Mouse (Mus musculus) layer of hippocampus, postnatal 14 days (tissue): ENCODE measurements around the gene Trio. TPM values are rescaled to one million over a fixed set of nuclear protein-coding genes. Genes with fewer than 3 reads are reported as not detected.

Experiments
- DNase-seq, 2 experiments: peaks; one replicate each; pipeline ENCODE4 v3.0.0; 2021 to 2022; ENCODE audit warnings: low spot score in 2 of 2, mixed read lengths in 1 of 2
- total RNA-seq, 2 experiments: library from RNA; stranded (reverse); gene quantifications; 2 replicates each; pipeline ENCODE4 v1.2.3; 2021

Trio gene
- total RNA-seq, 2 experiments from 2014 or later: 254 to 260 TPM

DNA sequence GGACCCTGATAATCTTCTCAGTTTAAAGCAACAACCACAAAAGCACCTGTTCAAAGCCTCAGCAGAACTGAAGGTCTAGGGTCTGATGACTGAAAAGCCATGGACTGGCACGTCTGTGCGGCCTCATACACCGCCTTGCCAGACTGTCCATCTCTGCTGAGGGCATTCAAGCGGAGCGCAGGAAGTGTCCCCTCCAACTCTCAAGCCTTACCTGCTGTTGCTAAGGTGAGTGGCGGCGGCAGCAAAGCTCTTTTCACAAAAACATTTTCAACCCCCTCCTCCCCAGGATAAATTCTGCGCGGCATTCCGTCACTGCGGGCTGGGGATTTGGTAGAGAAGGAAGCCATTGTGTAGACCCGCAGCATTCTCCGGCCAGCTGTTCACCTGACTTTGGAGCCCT is 30.8 kb downstream of the Trio start:
- no peak for DNase-seq

DNA sequence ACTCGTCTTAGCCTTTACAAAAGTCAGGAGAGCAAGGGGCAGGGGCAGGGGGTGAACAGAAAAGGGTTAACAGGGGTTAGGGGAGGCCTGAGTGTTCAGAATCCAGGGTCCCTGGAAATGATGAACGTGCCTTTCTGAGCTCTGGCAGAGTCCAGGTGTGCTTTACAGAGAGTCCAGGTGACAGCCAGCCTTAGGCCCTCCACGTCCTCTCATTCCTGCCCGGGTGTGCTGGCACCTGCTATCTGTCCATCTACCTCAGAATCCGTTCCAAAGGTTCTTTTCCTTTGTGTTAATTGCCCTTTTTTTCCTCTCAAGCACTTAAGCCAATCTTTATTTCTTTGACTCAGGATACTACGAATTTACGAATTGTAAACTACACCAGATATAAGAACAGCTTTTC is 32.1 kb downstream of the Trio start:
- DNase-seq: no peak

DNA sequence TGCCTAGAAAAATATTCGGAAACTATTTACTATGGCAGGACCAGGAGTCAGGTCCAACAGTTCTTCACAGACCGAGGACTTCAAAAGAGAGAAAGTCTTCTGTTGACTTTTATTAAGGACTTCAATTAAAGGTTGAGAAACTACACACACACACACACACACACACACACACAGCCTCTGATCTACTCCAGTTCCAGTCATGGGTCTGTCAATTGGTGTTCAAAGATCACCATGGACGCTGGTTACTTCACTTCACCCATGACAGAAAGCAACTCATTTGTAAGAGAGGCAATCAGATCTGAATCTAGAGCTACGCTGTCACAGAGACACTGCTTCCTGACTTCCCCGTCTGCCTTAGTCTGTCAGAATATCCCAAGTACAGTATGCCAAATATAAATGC is 33.1 kb downstream of the Trio start:
- DNase-seq: no peak

DNA sequence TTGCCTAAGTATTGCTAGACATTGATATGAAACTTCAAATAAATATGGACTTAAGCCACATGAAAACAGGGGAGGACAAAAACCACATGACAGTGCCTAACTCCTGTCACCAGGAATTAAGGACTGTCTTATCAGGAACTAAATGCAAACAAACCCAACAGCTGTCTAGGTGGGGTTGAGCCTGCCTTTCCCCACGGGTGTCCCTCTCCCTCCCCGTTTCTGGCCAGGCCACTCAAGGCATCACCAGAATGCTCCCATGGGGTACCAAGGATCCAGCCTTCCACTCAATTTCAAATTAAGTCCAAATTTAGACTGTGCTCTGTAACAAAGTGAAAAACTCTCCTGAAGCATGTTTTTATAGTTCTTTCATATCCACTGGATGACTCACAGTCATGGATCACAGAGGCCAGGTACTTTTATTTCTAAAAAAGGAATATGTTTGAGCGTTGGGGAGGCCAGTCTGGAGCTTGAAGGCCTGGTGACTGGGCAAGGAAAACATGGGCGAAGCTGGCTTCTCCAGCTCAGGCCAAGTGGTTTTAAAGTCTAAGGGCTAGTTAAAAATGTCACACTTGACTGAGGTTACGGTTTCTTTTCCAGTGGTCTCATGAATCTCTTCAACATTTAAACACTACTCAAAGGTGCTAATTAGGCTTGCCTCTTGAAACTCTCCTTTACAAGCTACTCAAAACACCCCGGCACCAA is 33.6 kb downstream of the Trio start:
- no peak for DNase-seq

DNA sequence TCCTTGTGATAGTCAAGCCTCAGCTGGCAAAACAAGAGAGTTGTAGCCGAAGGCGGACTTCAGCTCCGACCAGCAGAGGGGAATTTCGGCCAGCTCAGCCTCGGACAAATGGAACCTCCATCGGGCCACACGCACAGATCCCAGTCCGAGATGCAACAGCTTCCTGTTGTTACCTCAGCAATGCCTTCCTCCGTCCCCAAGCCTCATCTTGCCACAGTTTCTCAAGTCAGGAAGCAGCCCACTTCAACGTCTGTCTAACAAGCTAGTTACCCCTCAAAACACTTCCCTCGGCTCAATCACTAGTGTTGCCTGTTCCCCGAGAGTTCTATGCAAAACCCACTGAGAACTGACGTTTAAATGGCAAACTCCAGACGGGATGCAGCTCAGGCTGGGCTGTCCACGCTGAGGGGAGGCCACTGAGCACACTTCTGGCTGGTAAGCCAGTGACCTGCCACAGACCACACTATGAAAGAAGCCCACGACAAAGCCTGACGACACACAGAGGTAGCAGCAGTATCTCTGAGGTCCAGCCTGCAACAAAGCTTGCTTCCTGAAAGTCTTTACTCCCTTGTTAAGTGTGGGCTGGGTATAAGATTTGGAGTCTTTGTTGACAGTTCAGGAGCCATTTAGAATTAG is 34.5 kb downstream of the Trio start:
- DNase-seq: no peak

DNA sequence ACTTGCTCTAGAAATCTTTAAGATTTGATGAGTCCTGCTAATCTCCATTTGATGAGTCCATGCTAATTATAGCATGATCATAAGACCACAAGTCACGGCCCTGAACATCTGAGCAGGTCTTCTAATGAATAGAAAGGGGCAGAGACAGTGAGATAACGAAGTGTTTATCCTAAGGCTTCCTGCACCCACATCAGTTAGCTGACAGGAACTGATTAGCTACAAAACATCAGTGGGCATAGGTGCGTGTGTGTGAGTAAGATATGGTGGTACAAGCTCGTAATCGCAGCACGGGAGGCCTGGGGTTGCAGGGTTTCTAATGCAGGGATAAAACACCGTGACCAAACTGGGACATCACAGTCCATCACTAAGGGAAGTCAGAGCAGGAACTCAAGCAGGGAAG is 37.7 kb downstream of the Trio start:
- DNase-seq: no peak

DNA sequence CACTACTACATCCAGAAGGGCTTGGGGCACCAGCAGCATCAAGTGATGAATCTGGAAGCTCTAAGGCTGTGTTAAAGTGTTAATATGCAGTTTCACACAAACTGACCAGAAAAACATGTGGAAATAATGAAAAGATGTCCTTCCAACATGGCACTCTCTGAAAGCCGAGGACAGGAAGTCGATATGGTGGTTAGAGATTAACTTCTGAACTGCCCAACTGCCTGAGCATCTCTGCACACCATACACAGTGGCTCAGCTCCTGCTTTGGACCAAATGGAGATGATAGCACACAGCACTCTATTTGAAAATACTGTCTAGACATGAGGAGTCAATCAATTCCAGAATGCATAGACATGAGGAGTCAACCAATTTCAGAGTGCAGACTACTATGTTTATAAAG is 40.8 kb downstream of the Trio start:
- DNase-seq: no peak

DNA sequence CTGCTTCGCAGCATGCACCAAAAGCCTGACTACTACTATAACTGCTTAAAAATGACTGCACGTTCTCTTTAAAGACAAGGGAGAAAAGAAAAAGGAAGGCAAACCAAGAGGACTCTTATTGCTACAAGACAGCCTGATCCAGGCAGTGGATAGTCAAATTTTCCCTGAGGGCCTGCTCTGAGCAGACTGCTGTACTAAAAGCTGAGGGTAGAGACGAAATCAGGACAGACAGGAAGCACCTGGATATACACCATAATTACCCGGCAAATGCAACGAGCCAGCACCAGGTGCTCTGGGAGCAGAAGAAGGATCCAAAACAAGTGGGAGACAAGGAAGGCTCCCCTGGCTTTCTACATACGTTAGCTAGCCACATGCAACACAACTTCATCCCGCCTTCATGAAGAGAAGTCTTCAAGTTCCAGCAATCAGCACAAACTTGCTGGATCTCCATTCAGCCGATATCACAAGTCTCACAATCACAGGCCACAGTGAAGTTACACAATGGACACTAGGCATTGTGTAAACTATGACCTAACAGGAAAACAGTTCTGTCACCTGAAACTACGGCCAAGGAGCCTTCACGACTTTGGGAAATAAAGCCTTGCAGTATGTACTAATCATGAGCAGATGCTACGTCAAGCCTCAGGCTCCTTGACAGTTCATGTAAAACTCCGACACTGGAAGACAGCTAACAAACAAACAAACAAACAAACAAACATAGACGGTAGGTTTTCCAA is 43.7 kb downstream of the Trio start:
- DNase-seq: no peak

DNA sequence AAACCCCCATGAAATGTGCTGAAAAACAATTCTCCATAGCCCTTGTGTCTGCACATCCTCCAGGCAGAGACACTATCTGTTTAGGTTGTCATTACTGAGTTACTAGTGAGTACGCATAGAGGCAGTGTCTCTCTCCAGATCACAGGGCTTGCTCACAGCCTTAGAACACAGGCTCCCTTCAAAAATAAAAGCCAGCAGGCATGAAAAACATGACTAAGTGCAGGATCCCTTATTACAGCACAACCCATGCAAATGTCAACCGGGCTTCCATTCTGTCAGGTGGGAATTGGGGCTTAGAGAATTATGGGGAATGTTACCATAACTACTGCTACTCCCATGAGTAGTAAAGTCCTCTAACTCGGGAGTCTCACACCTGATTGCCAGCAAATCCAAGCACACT is 44.4 kb downstream of the Trio start:
- no peak for DNase-seq

DNA sequence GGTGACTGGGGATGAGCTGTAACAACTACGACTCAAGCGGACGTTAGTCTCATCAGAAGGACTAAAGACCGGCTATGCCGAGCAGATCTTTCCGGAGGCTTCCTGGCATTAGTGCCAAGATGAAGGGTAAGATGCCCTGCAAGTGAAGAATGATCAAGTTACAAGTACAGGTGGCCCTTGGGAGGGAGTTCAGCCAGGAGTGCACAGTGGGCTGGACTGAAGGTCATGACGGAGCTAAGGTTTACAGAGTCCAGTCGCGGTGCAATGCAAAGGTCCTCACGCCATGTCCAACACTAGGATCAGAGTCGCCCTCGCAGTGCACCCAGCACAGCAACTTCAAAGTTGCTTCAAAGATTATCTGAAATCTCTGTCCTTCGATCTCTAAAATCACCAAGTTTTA is 45.2 kb downstream of the Trio start:
- DNase-seq: no peak

DNA sequence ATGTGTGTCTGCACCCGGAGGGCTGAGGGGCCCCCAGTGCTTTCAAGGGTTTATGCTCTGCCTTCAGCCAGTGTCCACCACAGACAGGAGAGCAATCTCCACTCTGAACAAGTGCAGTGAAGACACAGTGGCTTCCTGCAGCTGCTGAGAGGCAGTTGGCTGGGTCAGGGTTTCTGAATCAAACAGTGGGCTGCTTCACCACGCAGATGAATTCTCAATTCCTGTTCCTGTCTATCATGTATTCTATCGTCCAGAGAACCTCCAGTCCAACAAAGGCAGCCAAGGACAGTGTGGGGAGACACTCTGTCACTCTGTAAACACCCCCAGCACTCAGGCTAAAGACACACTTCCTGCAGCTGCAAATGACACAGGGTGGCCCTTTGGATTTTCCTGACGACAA is 48.7 kb downstream of the Trio start:
- DNase-seq: no peak

DNA sequence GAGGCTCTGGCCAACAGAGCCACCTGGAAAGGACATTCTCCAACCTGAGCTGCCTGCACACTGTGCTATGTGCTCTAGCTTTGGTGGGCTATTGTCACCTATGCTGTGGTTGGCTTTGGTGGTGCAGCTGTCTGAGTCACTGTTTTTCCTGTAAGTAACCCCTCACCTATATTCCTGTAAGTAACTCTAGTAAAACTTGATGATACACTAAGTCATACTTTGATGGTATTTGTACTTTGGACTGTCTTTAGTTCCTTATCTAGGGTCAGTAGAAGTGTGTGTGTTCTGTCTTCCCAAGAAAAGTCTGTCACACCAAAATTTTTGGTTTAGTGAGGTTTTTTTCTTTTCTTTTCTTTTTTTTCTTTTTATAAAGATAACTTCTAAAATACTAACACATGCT is 49.3 kb downstream of the Trio start:
- DNase-seq: no peak

DNA sequence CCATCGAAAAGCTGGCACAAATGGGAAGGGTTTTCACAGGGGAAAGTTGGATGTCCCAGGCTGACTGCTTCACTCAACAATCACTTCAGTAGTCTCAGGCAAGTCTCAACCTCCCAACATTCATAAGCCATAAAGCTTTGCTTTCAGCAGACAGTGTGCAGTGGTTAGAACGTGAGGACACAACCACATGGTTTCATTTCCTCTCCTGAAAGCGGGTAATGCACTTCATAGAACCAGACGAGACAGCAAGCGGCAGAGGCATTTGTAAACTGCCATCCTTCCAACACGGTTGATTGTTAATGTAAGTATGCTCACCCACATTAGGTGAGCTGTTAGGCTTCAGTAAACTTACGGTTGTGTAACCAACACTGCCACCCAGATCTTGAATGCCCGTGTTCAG is 51.0 kb downstream of the Trio start:
- no peak for DNase-seq

DNA sequence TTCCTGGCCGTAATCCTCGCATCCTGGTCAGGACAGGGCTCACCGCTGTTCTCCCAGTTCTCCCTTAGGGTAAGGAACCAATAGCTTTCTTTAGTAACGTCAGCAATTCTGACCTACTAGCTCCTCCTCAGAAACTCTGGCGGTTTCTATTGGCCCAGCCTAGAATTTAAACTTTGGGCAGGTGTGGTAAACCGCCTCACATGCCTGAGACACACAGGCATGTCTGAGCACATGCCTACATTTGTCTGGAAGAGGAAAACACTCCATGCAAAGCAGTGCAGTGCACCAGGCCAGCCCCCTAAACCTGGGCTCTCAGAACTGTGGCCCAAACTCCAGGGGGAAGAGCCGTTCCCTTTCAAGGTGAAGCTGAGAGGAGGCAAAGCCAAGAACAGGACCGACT is 57.5 kb downstream of the Trio start:
- DNase-seq: no peak

DNA sequence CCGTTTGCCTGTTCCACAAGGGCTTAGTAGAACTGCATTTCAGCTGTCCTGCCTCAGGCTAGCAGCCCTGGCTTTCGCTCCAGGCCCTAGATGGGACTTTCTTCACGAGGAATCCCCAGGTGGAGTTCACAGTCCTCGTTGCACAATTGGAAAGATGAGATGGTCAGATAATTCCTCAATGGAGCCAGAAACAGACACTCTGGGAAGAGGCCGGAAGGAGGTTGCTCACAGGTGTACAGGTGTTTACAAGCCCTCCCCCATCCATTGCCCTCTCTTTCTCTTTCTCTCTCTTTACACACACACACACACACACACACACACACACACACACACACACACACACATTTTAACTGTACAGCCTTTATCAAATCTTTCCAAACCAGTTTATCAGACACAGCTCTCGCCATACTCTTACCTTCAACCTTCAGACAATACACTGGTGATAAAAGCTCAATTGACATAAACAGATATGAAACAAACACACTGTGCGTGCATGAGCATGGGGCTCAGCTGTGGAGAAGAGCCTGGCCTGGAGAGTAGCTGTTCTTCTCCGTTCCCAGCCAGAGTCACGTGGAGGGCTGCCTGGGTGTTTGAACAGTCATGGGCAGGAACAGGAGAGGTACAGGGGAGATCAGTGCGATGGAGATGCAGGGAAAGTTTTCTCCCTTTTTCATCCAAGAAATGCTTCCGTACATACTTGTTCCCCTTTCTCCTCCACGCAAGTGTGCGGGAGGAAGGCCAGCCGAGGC is 58.3 kb downstream of the Trio start:
- DNase-seq: no peak

DNA sequence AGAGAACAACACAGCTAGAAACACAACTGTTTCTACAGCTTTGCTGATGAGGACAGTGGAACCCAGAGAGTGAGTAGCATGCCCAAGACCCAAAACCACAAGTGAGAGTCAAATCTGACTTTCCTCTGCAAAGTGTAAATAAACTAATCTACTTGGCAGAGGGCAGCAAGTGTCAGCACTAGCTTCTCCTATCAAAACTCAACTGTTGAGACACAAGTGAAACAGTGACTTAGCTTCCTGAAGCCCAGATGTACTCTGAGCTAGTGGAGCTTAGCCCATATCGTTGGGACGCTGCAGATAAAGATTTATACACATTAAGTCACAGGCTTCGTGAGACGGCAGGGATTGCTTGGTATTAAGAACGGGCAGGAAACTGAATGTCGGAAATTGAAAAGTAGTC is 60.8 kb downstream of the Trio start:
- DNase-seq: no peak

DNA sequence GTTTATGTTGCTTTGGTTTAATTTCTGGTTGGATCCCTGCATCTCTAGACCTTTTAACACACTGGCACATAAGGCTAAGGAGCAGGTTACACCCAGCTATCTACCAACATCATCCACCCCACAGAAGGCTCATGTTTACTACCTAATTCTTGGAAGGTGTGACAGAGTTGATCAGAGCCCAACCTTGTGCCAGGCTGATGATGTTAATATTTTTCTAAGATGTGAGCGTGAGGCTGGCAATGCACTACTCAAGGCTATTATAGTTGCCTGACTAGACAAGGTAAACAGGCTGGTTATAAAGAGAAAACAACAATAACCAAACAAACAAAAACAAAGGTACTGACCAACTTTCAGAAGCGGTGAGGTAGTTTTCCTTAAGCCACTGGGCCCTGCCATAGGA is 62.1 kb downstream of the Trio start:
- no peak for DNase-seq

DNA sequence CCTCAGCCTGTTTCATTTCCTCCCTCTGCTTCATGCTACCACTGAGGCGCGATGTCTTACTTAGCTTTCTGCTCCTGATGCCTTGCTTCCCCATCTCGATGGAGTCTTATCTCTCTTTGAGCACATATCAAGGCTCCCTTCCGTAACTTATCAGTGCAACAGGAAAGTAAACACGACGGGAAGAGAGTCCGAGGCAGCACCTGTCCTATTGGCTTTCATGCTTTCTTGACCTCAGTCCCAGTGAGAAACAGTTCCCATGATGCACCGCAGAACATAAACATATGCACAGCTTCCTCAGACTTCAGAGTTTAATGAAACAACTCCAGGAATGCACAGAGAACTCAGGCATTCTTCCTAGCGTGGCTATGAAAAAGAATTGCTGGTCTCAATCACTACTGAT is 65.0 kb downstream of the Trio start:
- DNase-seq: no peak

DNA sequence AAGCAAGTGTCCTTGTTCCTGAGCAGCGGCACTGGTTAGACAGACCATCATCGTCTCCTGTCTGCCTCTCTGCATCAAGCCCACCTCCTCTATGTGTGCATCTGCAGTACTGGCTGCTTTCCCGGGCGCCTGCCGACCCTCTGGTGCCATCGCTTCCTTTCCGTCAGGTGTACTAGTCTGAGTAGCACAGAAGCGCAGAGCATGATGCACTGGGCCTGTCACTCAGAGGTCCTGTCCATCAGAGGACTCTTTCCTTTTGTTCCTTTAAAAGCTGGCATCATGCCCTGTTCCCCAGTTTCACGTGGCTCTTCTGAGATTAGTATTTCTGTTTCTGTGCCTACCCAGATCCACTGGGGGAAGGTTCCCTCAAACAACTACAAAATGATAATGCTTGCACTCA is 67.8 kb downstream of the Trio start:
- DNase-seq: no peak

DNA sequence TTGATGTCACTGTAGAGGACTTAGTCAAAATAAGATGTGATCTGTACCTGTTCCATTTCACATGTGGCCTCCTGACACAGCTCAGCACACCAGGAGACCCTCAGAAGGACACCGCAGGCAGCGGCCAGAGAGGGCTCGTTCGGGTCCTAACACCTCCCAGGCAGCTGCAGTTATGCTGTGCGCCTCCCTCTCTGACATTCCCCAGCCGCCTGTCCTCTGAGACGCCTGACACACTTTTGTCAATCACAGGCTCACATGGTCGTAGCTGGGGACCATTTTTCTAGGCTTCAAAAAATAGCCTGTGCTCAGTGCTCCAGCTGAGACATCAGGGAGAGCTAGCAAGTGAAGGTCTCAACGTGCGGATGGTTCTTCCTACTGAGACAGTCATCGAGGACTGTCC is 70.0 kb downstream of the Trio start:
- no peak for DNase-seq

DNA sequence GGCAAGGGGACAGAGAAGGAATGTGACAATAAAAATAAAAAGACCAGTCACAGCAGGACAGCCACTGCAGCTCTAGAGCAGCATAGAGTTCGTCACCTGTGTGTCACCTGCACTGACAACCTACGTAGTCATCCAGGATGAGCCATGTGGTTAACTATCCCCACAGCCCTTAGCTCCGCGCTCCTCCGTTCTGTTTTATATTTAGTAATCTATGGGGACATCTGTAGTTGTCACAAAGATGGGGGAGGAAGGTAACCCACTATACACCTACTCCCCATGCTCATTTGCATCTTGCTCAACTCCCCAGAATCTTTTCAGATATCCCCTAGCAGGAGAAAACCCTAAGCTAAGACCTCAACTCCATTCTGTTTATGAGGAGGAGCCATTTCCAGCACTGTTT is 71.3 kb downstream of the Trio start:
- DNase-seq: no peak

DNA sequence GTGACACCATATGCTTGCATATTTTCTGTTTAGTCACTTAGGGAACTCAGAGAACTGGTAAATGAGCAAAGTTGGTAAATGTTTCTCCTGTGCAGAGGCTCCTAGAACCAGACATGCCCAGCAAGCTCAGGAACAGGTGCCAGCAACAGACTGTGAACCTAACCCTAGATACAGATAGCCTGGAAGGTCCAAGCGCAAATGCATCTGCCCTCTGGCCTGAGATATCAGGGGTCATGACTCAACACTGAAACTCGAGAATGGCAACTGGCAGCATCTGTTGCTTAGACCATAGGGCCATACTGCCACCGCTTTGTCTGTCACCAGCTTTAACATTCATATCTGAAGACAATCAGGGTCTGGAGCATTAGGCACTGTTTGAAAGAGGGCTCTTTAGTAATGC is 72.1 kb downstream of the Trio start:
- DNase-seq: no peak
